Mouse (Mus musculus): ENCODE measurements around the gene Tcp1. TPM values are rescaled to one million over a fixed set of nuclear protein-coding genes. Genes with fewer than 3 reads are reported as not detected.
A peak's percentile ranks its signal among the peaks of the same experiment; 100 is the strongest.

Tcp1 gene
- polyA plus RNA-seq, 1 experiment from 2014 or later: 136 TPM

DNA sequence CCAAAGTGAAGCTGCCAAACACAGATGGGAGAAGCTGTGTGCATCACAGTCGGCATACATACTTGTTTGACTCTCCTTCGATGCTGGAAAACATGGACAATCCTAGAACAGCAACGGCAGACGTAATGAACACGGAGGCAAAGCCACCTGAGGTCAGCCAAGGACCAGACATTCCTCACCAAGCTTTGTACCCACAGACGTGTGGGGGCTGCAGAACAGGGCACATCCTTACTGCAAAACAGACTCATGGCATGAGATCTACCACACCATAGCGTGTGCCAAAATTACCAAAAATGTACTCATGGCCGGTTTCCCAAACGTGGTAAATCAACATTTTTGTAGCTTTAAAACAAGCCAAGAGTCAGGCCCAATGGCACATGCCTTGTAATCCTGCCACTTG, 9.1 kb upstream of the Tcp1 start:
- 88% methylated on average over 9 of the region's 9 CpGs for WGBS (ENCODE audit: insufficient replicate concordance)
- H3K36me3 ChIP-seq (replicated peaks; ENCODE audit: insufficient read depth, low read length): peaks cover 26% of the 10 kb centered on the region
- ATAC-seq: no peak

DNA sequence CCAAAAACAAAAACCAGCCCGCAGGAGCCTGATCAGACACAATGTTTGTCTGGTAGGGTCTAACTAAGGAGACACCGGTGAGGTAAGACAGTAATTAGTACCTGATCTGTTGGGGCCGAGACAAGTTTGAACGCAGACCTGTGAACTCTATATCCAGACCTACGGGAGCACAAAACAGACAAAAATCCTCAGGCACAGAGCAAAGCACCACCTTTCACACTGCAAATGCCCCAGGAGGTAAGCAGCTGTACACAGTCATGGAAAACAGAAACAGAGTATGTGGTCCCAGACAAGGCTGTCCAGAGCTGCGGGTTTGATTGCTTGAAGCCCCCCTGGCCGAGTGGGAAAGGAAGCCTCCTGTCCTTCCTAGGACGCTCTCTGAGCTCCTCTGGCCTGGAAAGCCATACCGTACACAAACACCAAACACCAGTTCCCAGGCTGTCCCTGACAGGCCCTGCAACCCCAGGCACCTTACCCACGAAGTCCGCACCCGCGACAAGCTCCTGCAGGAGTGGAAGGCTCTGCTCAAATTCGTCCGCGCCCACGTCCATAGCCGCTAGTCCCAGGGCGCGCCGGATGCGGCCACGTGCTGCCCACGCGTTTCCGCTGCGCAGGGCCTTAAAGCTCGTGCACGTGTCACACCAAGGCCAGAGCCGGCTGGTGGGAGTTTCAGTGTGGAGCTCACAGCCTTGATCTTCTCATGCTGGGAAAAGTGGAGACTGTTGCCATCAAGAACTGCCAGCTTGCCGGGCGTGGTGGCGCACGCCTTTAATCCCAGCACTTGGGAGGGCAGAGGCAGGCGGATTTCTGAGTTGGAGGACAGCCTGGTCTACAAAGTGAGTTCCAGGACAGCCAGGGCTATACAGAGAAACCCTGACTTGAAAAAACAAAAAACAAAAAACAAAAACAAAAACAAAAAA, 5.9 kb upstream of the Tcp1 start, which contains the start of gene Pnldc1:
Gene Pnldc1, minus strand, starts transcription at position 870 of the 920 bp plus-strand sequence.
- 85% methylated on average over 35 of the region's 35 CpGs for WGBS (ENCODE audit: insufficient replicate concordance)
- ATAC-seq (no peak), DNase-seq (no peak)
- H3K36me3 ChIP-seq (replicated peaks; ENCODE audit: insufficient read depth, low read length): peaks cover 42% of the 10 kb centered on the region
- H3K4me2 ChIP-seq (ENCODE audit: low read depth, low read length): no peak within 1 kb of the TSS
- TF ChIP-seq EP300 (IDR thresholded peaks at IDR 0.05; ENCODE audit: low read depth): no peak
- TF ChIP-seq CTCF (IDR thresholded peaks at IDR 0.05; ENCODE audit: low read depth): no peak
- H3K4me3 ChIP-seq (ENCODE audit: low read depth, low read length): no peak within 1 kb of the TSS
- H3K27me3 ChIP-seq (ENCODE audit: insufficient read depth, low read length): no peaks in the 10 kb centered on the region
- no peak within 1 kb of the TSS for H3K9ac ChIP-seq (replicated peaks)
- no peak within 1 kb of the TSS for H3K27ac ChIP-seq (ENCODE audit: low read depth)
- no peaks in the 10 kb centered on the region for H3K4me1 ChIP-seq (ENCODE audit: insufficient read depth)
- H3K9me3 ChIP-seq (ENCODE audit: low read length): no peaks in the 10 kb centered on the region

More for the DNA sequence above, 9.1 kb upstream of the Tcp1 start:
- Histone ChIP-seq H3K9me3 (ENCODE audit: low read length) (no peaks in the 10 kb centered on the region), H3K4me1 (ENCODE audit: insufficient read depth) (no peaks in the 10 kb centered on the region), H3K27ac (ENCODE audit: low read depth) (no peak overlapping the region), H3K4me3 (ENCODE audit: low read depth, low read length) (no peak overlapping the region), H3K4me2 (ENCODE audit: low read depth, low read length) (no peak overlapping the region), H3K27me3 (ENCODE audit: insufficient read depth, low read length) (no peaks in the 10 kb centered on the region), H3K9ac (replicated peaks) (no peak overlapping the region)
- DNase-seq: no peak
- no peak for TF ChIP-seq CTCF (IDR thresholded peaks at IDR 0.05; ENCODE audit: low read depth)
- no peak for TF ChIP-seq EP300 (IDR thresholded peaks at IDR 0.05; ENCODE audit: low read depth)

DNA sequence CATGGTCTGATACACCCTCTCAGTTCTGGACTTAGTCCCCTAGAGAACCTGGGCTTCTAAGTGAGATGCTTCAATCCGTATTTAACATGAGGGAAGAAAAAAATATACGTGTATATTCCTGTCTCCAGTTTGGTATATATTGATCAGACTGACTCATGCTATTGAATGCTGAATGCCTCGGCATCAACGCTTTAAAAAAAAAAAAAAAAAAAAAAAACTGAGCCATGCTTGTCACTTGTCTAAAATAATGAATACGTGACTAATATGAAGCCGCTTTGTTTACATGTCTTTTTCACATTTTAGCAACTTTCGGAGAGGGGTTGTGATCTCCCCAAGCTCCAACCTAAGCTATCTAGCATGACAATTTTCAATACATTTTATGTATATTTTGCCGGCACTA, 5.1 kb upstream of the Tcp1 start:
- no peaks in the 10 kb centered on the region for H3K9me3 ChIP-seq (ENCODE audit: low read length)
- H3K27me3 ChIP-seq (ENCODE audit: insufficient read depth, low read length): no peaks in the 10 kb centered on the region
- TF ChIP-seq CTCF (IDR thresholded peaks at IDR 0.05; ENCODE audit: low read depth) (no peak), EP300 (IDR thresholded peaks at IDR 0.05; ENCODE audit: low read depth) (no peak)
- no peak overlapping the region for H3K27ac ChIP-seq (ENCODE audit: low read depth)
- DNase-seq: no peak
- no peak overlapping the region for H3K4me2 ChIP-seq (ENCODE audit: low read depth, low read length)
- no peak overlapping the region for H3K9ac ChIP-seq (replicated peaks)
- no peaks in the 10 kb centered on the region for H3K4me1 ChIP-seq (ENCODE audit: insufficient read depth)
- ATAC-seq: no peak
- peaks cover 36% of the 10 kb centered on the region for H3K36me3 ChIP-seq (replicated peaks; ENCODE audit: insufficient read depth, low read length)
- no peak overlapping the region for H3K4me3 ChIP-seq (ENCODE audit: low read depth, low read length)
- WGBS (ENCODE audit: insufficient replicate concordance): 80% methylated on average over 8 of the region's 8 CpGs

DNA sequence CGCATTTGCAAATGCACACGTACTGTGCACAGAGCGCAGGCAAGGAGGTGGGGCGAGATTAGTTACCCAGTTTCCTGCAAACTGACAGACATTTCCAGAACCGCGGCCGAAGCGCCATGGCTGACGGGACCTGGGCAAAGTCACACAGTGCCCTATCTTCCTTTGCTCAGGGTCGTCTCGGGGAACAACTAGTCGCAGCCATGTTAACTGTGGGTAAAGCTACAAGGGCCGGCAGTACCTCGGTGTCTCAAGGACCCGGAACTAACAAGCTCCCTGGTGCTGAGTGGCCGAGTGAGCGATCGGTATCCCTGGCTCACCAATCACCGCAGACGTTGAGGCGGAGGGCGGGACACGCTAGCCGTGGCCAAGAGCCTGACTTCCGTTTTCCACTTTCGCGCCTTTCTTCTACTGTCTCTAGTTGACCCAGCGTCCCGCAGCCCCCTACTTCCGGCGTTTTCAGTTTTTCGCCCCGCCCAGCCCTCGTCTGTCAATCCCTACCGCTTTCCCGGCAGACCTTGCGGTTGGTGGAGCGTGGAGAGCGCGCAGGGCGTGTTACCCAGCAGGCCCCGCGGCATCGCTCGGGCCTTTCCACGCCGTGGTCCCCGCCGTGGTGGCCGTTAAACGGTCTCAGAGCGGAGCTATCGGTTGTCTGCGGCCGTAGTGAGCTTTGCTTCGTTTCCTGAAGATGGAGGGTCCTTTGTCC, 531 bp downstream of the Tcp1 start, which contains the start of gene Mrpl18:
Gene Mrpl18, minus strand, starts transcription at position 465 of the 703 bp plus-strand sequence.
- Histone ChIP-seq H3K27me3 (ENCODE audit: insufficient read depth, low read length) (no peaks in the 10 kb centered on the region), H3K4me1 (ENCODE audit: insufficient read depth) (0 out of 2 replicates have a peak, but pooled peaks cover 4% of the 10 kb centered on the region), H3K27ac (ENCODE audit: low read depth) (peak within 1 kb of the TSS; percentile 90), H3K9me3 (ENCODE audit: low read length) (no peaks in the 10 kb centered on the region), H3K4me3 (ENCODE audit: low read depth, low read length) (peak within 1 kb of the TSS; percentile 94), H3K9ac (replicated peaks) (peak within 1 kb of the TSS; percentile 95), H3K4me2 (ENCODE audit: low read depth, low read length) (peak within 1 kb of the TSS; percentile 96), H3K36me3 (replicated peaks; ENCODE audit: insufficient read depth, low read length) (peaks cover 47% of the 10 kb centered on the region)
- TF ChIP-seq EP300 (IDR thresholded peaks at IDR 0.05; ENCODE audit: low read depth) (peak; percentile 66; the same call in 1 of the 2 replicates), CTCF (IDR thresholded peaks at IDR 0.05; ENCODE audit: low read depth) (no peak)
- ATAC-seq (peak; percentile 97), DNase-seq (peak; percentile 99)
- WGBS (ENCODE audit: insufficient replicate concordance): under 1% methylated on average over 55 of the region's 56 CpGs

DNA sequence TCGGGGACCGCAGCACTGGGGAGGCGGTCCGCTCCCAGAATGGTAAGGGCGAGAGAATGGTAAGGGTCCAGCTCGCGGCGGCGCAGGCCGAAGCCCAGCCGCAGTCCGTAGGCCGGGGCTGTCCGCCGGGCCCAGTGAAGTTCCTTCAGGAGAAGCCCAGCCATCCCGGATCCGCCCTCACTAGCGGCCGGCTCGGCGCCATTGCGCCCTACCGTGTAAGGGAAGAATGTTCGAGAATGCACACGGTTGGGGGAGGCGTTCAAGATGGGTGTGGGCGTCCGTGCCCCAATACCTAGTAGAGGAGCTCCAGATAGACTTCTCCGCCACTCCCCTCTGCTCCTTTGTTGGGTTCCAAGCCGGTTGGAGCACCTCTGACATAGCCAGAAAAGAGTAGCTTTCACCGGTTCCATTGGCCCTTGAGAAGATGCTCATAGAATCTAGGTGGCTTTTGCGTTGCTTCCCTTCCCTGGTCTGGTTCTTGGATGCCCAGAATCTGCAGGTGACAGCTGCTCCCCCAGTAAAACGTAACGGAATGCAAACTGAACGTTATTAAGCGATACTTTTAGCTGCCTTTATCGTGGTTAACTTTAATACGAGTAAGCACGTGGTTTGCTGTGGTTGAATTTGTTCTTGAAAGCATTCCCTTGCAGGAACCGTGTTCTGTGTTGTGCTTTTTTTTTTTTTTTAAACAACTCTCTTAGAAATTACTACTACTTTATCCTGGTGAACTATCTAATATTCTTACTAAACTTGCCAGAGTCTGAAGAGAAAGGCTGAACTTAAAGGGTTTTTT, 1.3 kb downstream of the Tcp1 start:
- TF ChIP-seq EP300 (IDR thresholded peaks at IDR 0.05; ENCODE audit: low read depth) (no peak), CTCF (IDR thresholded peaks at IDR 0.05; ENCODE audit: low read depth) (no peak)
- Histone ChIP-seq H3K9me3 (ENCODE audit: low read length) (no peaks in the 10 kb centered on the region), H3K4me2 (ENCODE audit: low read depth, low read length) (peak overlapping the region; percentile 96), H3K36me3 (replicated peaks; ENCODE audit: insufficient read depth, low read length) (peaks cover 50% of the 10 kb centered on the region), H3K27me3 (ENCODE audit: insufficient read depth, low read length) (no peaks in the 10 kb centered on the region), H3K9ac (replicated peaks) (peak overlapping the region; percentile 95), H3K4me1 (ENCODE audit: insufficient read depth) (0 out of 2 replicates have a peak, but pooled peaks cover 4% of the 10 kb centered on the region), H3K27ac (ENCODE audit: low read depth) (peak overlapping the region; percentile 90), H3K4me3 (ENCODE audit: low read depth, low read length) (peak overlapping the region; percentile 94)
- peak; percentile 68 for DNase-seq
- ATAC-seq: peak; percentile 45
- WGBS (ENCODE audit: insufficient replicate concordance): under 1% methylated on average over 40 of the region's 40 CpGs
